Mouse (Mus musculus) CH12.LX (cell line): ENCODE measurements at regions not wholly inside any gene's neighbourhood (a gene's known extent, or its start where the extent isn't known, plus 50 kb on each side); places are given as distances from the start of the nearest gene placed in this dataset.

Experiments
- DNase-seq: peaks from one replicate; pipeline ENCODE4 v3.0.0-alpha.2; 2013; ENCODE audit errors: extremely low read depth
- H3K27ac ChIP-seq: 2 replicates; pipeline ENCODE4 v1.5.1; 2012; ENCODE audit warnings: low read depth, mild to moderate bottlenecking, control low read depth, moderate library complexity; ENCODE audit not compliant: insufficient read depth
- H3K27me3 ChIP-seq: replicated peaks from 2 replicates; pipeline ENCODE3; 2012; ENCODE audit warnings: inconsistent platforms
- H3K36me3 ChIP-seq, 2 experiments: replicated peaks in 1 of 2; 2 replicates each; pipeline versions ENCODE3 to v1.6.1; 2012; ENCODE audit warnings: inconsistent platforms in 1 of 2, low read length in 1 of 2, mild to moderate bottlenecking in 1 of 2, mixed read lengths in 1 of 2, moderate library complexity in 1 of 2; ENCODE audit not compliant: control insufficient read depth in 1 of 2, insufficient read depth in 1 of 2
- H3K4me1 ChIP-seq, 2 experiments: 2 replicates each; pipeline ENCODE4 v1.6.1; 2012; ENCODE audit warnings: inconsistent platforms in 1 of 2, moderate library complexity in 1 of 2; ENCODE audit not compliant: insufficient read depth in 2 of 2, control insufficient read depth in 1 of 2
- H3K4me2 ChIP-seq: 2 replicates; pipeline ENCODE4 v1.6.1; 2012; ENCODE audit warnings: low read depth, mild to moderate bottlenecking, control low read depth; ENCODE audit not compliant: poor library complexity, insufficient read depth, severe bottlenecking
- H3K4me3 ChIP-seq, 3 experiments: fragments of 150-350 bp in 1 of 3; sonication (generic) in 1 of 3; replicated peaks in 1 of 3; 2 replicates each; pipeline versions ENCODE3 to v1.5.1; 2011 to 2012; ENCODE audit warnings: low read depth in 2 of 3, low read length in 2 of 3, mild to moderate bottlenecking in 2 of 3, moderate library complexity in 2 of 3, control low read depth in 1 of 3, improper control_type of control experiment in 1 of 3, inconsistent platforms in 1 of 3, mixed read lengths in 1 of 3; ENCODE audit not compliant: poor library complexity in 1 of 3
- H3K79me2 ChIP-seq: replicated peaks from 2 replicates; pipeline ENCODE4 v1.6.1; 2012; ENCODE audit warnings: mild to moderate bottlenecking, moderate library complexity; ENCODE audit not compliant: control insufficient read depth, poor library complexity, insufficient read depth, severe bottlenecking; ENCODE audit errors: extremely low read depth
- H3K9ac ChIP-seq: 2 replicates; pipeline ENCODE4 v1.6.1; 2012; ENCODE audit warnings: low read depth, mild to moderate bottlenecking, control low read depth, moderate library complexity; ENCODE audit not compliant: insufficient read depth
- H3K9me3 ChIP-seq: replicated peaks from 2 replicates; pipeline ENCODE3; 2012; ENCODE audit warnings: low read length, inconsistent platforms, mixed read lengths
- BHLHE40 ChIP-seq: IDR thresholded peaks from 2 replicates; pipeline ENCODE4 v1.6.1; 2011; ENCODE audit warnings: mild to moderate bottlenecking, low read depth, low read length, improper control_type of control experiment
- CHD2 ChIP-seq: IDR thresholded peaks from 2 replicates; pipeline ENCODE4 v1.6.1; 2011; ENCODE audit warnings: low read length, improper control_type of control experiment
- CTCF ChIP-seq, 2 experiments: IDR thresholded peaks in 1 of 2; conservative IDR thresholded peaks in 1 of 2; 2 replicates each; pipeline ENCODE4 v1.5.1; 2011 to 2012; ENCODE audit warnings: low read depth in 2 of 2, low read length in 2 of 2, improper control_type of control experiment in 1 of 2, inconsistent platforms in 1 of 2, mild to moderate bottlenecking in 1 of 2, moderate library complexity in 1 of 2
- E2F4 ChIP-seq: IDR thresholded peaks from 2 replicates; pipeline ENCODE4 v1.6.1; 2011; ENCODE audit warnings: low read depth, low read length, improper control_type of control experiment; ENCODE audit not compliant: insufficient replicate concordance
- ELF1 ChIP-seq: IDR thresholded peaks from 2 replicates; pipeline ENCODE4 v1.6.1; 2014; ENCODE audit warnings: low read depth, mild to moderate bottlenecking, inconsistent platforms, low read length, improper control_type of control experiment
- EP300 ChIP-seq: IDR thresholded peaks from 2 replicates; pipeline ENCODE4 v1.6.1; 2011; ENCODE audit warnings: low read length, improper control_type of control experiment
- ETS1 ChIP-seq: conservative IDR thresholded peaks from 2 replicates; pipeline ENCODE4 v1.6.1; 2012; ENCODE audit warnings: low read depth, mild to moderate bottlenecking, inconsistent platforms, low read length, improper control_type of control experiment, moderate library complexity
- GABPA ChIP-seq: IDR thresholded peaks from 2 replicates; pipeline ENCODE4 v1.6.1; 2012; ENCODE audit warnings: low read depth, low read length, improper control_type of control experiment, inconsistent platforms; ENCODE audit not compliant: insufficient replicate concordance
- HCFC1 ChIP-seq: IDR thresholded peaks from 2 replicates; pipeline ENCODE4 v1.6.1; 2012; ENCODE audit warnings: low read depth, mild to moderate bottlenecking, inconsistent platforms, low read length, improper control_type of control experiment
- IRF4 ChIP-seq: IDR thresholded peaks from 2 replicates; pipeline ENCODE4 v1.6.1; 2014; ENCODE audit warnings: low read depth, mild to moderate bottlenecking, inconsistent platforms, low read length, improper control_type of control experiment
- JUN ChIP-seq: IDR thresholded peaks from 2 replicates; pipeline ENCODE4 v1.6.1; 2011; ENCODE audit warnings: low read depth, mild to moderate bottlenecking, low read length, improper control_type of control experiment, moderate library complexity; ENCODE audit not compliant: insufficient read depth
- KAT2A ChIP-seq: IDR thresholded peaks from 2 replicates; pipeline ENCODE4 v1.6.1; 2012; ENCODE audit warnings: low read length, improper control_type of control experiment, inconsistent platforms; ENCODE audit not compliant: insufficient replicate concordance
- MAX ChIP-seq: IDR thresholded peaks from 2 replicates; pipeline ENCODE4 v1.6.1; 2011; ENCODE audit warnings: low read length, improper control_type of control experiment
- MAZ ChIP-seq: IDR thresholded peaks from 2 replicates; pipeline ENCODE4 v1.6.1; 2012; ENCODE audit warnings: low read depth, mild to moderate bottlenecking, inconsistent platforms, low read length, improper control_type of control experiment, moderate library complexity
- MEF2A ChIP-seq: IDR thresholded peaks from 2 replicates; pipeline ENCODE4 v1.6.1; 2014; ENCODE audit warnings: low read depth, mild to moderate bottlenecking, inconsistent platforms, low read length, improper control_type of control experiment, borderline replicate concordance
- MXI1 ChIP-seq: IDR thresholded peaks from 2 replicates; pipeline ENCODE4 v1.6.1; 2011; ENCODE audit warnings: mild to moderate bottlenecking, low read depth, low read length, improper control_type of control experiment
- MYC ChIP-seq: IDR thresholded peaks from 2 replicates; pipeline ENCODE4 v1.6.1; 2011; ENCODE audit warnings: low read depth, mild to moderate bottlenecking, improper control_type of control experiment, low read length
- NELFE ChIP-seq: IDR thresholded peaks from 2 replicates; pipeline ENCODE4 v1.6.1; 2011; ENCODE audit warnings: low read depth, low read length, improper control_type of control experiment
- NRF1 ChIP-seq: IDR thresholded peaks from 2 replicates; pipeline ENCODE4 v1.6.1; 2014; ENCODE audit warnings: low read depth, mild to moderate bottlenecking, inconsistent platforms, low read length, improper control_type of control experiment, moderate library complexity
- POLR2AphosphoS2 ChIP-seq: IDR thresholded peaks from 2 replicates; pipeline ENCODE4 v1.6.1; 2011; ENCODE audit warnings: low read depth, low read length, improper control_type of control experiment
- RAD21 ChIP-seq: IDR thresholded peaks from 2 replicates; pipeline ENCODE4 v1.6.1; 2011; ENCODE audit warnings: low read depth, mild to moderate bottlenecking, low read length, improper control_type of control experiment, moderate library complexity
- RCOR1 ChIP-seq: conservative IDR thresholded peaks from 2 replicates; pipeline ENCODE4 v1.6.1; 2012; ENCODE audit warnings: low read depth, mild to moderate bottlenecking, inconsistent platforms, low read length, improper control_type of control experiment
- SIN3A ChIP-seq: IDR thresholded peaks from 2 replicates; pipeline ENCODE4 v1.6.1; 2012; ENCODE audit warnings: low read length, improper control_type of control experiment, inconsistent platforms
- TBP ChIP-seq: conservative IDR thresholded peaks from 2 replicates; pipeline ENCODE4 v1.6.1; 2011; ENCODE audit warnings: low read depth, low read length, improper control_type of control experiment
- TCF12 ChIP-seq: IDR thresholded peaks from 2 replicates; pipeline ENCODE4 v1.6.1; 2014; ENCODE audit warnings: low read depth, mild to moderate bottlenecking, inconsistent platforms, low read length, improper control_type of control experiment
- UBTF ChIP-seq: IDR thresholded peaks from 2 replicates; pipeline ENCODE4 v1.6.1; 2012; ENCODE audit warnings: low read depth, mild to moderate bottlenecking, inconsistent platforms, low read length, improper control_type of control experiment, moderate library complexity
- USF2 ChIP-seq: conservative IDR thresholded peaks from 2 replicates; pipeline ENCODE4 v1.6.1; 2011; ENCODE audit warnings: low read depth, low read length, improper control_type of control experiment
- ZKSCAN1 ChIP-seq: IDR thresholded peaks from 2 replicates; pipeline ENCODE4 v1.6.1; 2012; ENCODE audit warnings: low read depth, inconsistent platforms, low read length, improper control_type of control experiment, borderline replicate concordance
- ZMIZ1 ChIP-seq: IDR thresholded peaks from 2 replicates; pipeline ENCODE4 v1.6.1; 2012; ENCODE audit warnings: low read depth, mild to moderate bottlenecking, inconsistent platforms, low read length, improper control_type of control experiment
- ZNF384 ChIP-seq: IDR thresholded peaks from 2 replicates; pipeline ENCODE4 v1.6.1; 2012; ENCODE audit warnings: low read depth, low read length, improper control_type of control experiment, inconsistent platforms
- dilution Hi-C: fragments of 300-500 bp; cut with MboI; formaldehyde crosslinking; loops from 2 replicates; pipeline ENCODE4 v1.14.3; 2020; ENCODE audit warnings: low sequenced_read_pairs; ENCODE audit not compliant: extremely low pct_unique_long_range_greater_than_20kb, extremely low pct_ligation_motif_present
- in situ Hi-C: fragments of 300-500 bp; cut with MboI; formaldehyde crosslinking; loops from 3 replicates; pipeline ENCODE4 v1.14.3; 2019; ENCODE audit warnings: low sequenced_read_pairs, low pct_ligation_motif_present, low pct_unique_long_range_greater_than_20kb, mixed read lengths

DNA sequence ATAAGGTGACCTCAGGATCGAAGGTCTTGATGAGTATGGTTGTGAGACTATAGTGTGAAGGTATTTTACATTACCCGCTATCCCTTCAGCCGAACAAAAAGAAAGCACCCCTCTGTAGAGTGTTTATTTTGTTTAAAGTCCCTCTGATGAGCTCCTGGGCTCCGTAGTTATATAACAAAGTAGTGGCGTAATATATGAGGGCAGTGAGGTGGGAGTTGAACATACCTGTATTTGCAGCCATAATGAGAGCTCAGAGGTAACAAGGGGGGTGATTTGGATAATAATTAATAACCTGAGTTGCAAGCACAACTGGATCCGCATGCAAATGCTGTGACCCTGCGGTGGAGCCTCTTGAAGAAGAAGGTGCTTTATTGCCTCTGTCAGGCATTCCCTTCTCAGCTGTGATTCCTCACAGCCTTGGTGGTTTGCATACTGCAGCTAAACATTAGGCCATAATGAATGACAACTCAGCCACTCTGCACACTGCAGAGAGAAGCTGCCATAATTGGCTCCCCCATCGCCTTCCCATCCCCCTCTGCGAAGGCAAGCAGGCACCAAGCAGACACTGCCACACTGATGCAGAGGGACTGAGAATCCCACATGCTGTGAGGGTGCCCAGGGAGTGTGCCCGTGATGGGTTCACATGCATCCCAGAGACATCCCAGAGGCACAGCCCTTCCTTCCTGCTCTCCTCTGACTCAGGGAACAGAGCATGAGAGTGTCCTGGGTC is 163.3 kb downstream of the Nuf2 start:
- H3K4me3 ChIP-seq, result no peak overlapping the region
- no peak for TF ChIP-seq IRF4
- no peak for TF ChIP-seq POLR2AphosphoS2
- no peak for TF ChIP-seq E2F4
- TF ChIP-seq TBP, result no peak
- TF ChIP-seq ELF1, result no peak
- no peak for TF ChIP-seq ZNF384
- no peak for TF ChIP-seq RCOR1
- no peak for TF ChIP-seq GABPA
- no peak for TF ChIP-seq MYC
- no peak for TF ChIP-seq UBTF
- TF ChIP-seq HCFC1, result no peak
- no peak for TF ChIP-seq SIN3A
- no peak for TF ChIP-seq ZMIZ1
- TF ChIP-seq RAD21, result no peak
- no peak for TF ChIP-seq TCF12
- TF ChIP-seq, all 38 proteins: peak for 0
- Histone ChIP-seq H3K79me2 (no peaks in the 10 kb centered on the region), H3K36me3 (no peaks in the 10 kb centered on the region), H3K9ac (no peak overlapping the region), H3K4me2 (no peak overlapping the region), H3K27ac (no peak overlapping the region), H3K27me3 (no peaks in the 10 kb centered on the region), H3K4me1 (no peaks in the 10 kb centered on the region), H3K9me3 (peaks cover 14% of the 10 kb centered on the region)
- dilution Hi-C loops (no loop called here), in situ Hi-C loops (no loop called here)
- DNase-seq, result no peak

DNA sequence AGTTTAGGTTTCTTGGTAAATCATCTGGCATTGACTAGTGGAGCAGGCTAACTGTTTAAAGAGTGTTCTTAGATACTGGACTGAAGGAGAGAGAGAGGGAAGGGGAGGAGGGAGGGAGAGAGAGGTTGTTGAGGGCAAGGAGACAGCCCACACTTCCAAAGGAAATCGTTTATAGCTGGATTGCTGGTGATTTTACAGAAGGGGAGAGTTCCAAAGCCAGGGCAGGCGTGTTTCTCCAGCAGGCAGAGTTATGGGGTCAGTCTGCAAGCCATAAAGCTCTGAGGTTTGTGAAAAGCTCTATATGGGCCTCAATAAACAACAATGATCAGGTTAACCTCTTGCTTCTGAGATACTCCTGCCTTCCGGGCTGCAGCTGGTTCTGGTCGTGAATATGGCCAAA is 163.9 kb downstream of the Nuf2 start:
- no peak for DNase-seq
- H3K9ac ChIP-seq, result no peak overlapping the region
- no peaks in the 10 kb centered on the region for H3K79me2 ChIP-seq
- H3K36me3 ChIP-seq, result no peaks in the 10 kb centered on the region
- no peak overlapping the region for H3K4me2 ChIP-seq
- H3K4me1 ChIP-seq, result no peaks in the 10 kb centered on the region
- TF ChIP-seq MAX (no peak), MAZ (no peak), NELFE (no peak), BHLHE40 (no peak), EP300 (no peak), ETS1 (no peak), RAD21 (no peak), CTCF (conservative IDR thresholded peaks at IDR 0.05 in 1 of 2, IDR thresholded peaks at IDR 0.05 in 1 of 2; ENCODE audit: low read depth in 2 of 2, low read length in 2 of 2) (no peak), MXI1 (no peak), USF2 (no peak), E2F4 (no peak), JUN (no peak), NRF1 (no peak), CHD2 (no peak), ZKSCAN1 (no peak), MEF2A (no peak), ELF1 (no peak), POLR2AphosphoS2 (no peak), TBP (no peak), KAT2A (no peak)
- dilution Hi-C loops, result no loop called here
- H3K27me3 ChIP-seq, result no peaks in the 10 kb centered on the region
- in situ Hi-C loops, result no loop called here
- no peak overlapping the region for H3K4me3 ChIP-seq
- peaks cover 18% of the 10 kb centered on the region for H3K9me3 ChIP-seq
- no peak overlapping the region for H3K27ac ChIP-seq
